Mouse (Mus musculus) liver, embryonic 11.5 days (tissue): ENCODE results near the gene Tnfrsf8. TPM values are rescaled to one million over a fixed set of nuclear protein-coding genes. Genes with fewer than 3 reads are reported as not detected.
"Not testable (repeated sequence)": the region's sequence is repeated elsewhere in the genome, so short reads cannot be mapped to it uniquely, and the experiment has no call there.

Experiments
- ATAC-seq: fragments of 200-750 bp; cut with Nextera tagmentation; replicated peaks from 2 replicates; pipeline ENCODE4 v1.8.0; 2017; ENCODE audit warnings: moderate number of reproducible peaks, mild to moderate bottlenecking, moderate TSS enrichment, moderate library complexity; ENCODE audit not compliant: low FRiP score
- DNase-seq: peaks from one replicate; pipeline ENCODE4 v3.0.0-alpha.2; 2017; ENCODE audit warnings: low spot score
- H3K27ac ChIP-seq: fragments of 300-500 bp; sonication (generic); 2 replicates; pipeline ENCODE4 v1.5.1; 2014; ENCODE audit warnings: mild to moderate bottlenecking, low read depth, low read length, control low read depth
- H3K27me3 ChIP-seq: fragments of 300-500 bp; sonication (generic); replicated peaks from 2 replicates; pipeline ENCODE4 v1.6.1; 2014; ENCODE audit warnings: low read length, mixed read lengths; ENCODE audit not compliant: control insufficient read depth, insufficient read depth
- H3K36me3 ChIP-seq: fragments of 300-500 bp; sonication (generic); 2 replicates; pipeline ENCODE4 v1.6.1; 2014; ENCODE audit warnings: mild to moderate bottlenecking, low read length, moderate library complexity, mixed read lengths; ENCODE audit not compliant: control insufficient read depth, insufficient read depth
- H3K4me1 ChIP-seq: fragments of 300-500 bp; sonication (generic); replicated peaks from 2 replicates; pipeline ENCODE4 v1.6.1; 2014; ENCODE audit warnings: low read length, mixed read lengths; ENCODE audit not compliant: control insufficient read depth, insufficient read depth
- H3K4me2 ChIP-seq: fragments of 300-500 bp; sonication (generic); 2 replicates; pipeline ENCODE4 v1.6.1; 2014; ENCODE audit warnings: mild to moderate bottlenecking, control low read depth, moderate library complexity
- H3K4me3 ChIP-seq: fragments of 300-500 bp; sonication (generic); 2 replicates; pipeline ENCODE4 v1.5.1; 2014; ENCODE audit warnings: low read depth, low read length, control low read depth
- H3K9ac ChIP-seq: fragments of 300-500 bp; sonication (generic); 2 replicates; pipeline ENCODE4 v1.6.1; 2014; ENCODE audit warnings: low read depth, low read length, control low read depth
- H3K9me3 ChIP-seq: fragments of 300-500 bp; sonication (generic); 2 replicates; pipeline ENCODE4 v1.6.1; 2016; ENCODE audit warnings: low read length, inconsistent platforms, mixed read lengths; ENCODE audit not compliant: control insufficient read depth
- WGBS: fragments of 180-500 bp; shearing (Covaris S2); extraction: QIAGEN DNeasy Blood & Tissue Kit; methylation state at CpG from one replicate; pipeline ENCODE4 v1.1.7; 2014; 5-methylcytosine and 5-hydroxymethylcytosine counted together
- polyA plus RNA-seq: library from polyadenylated mRNA; unstranded; fragments of >200 nt; fragmentation: Nextera tagmentation; extraction: Ambion mirVana; gene quantifications from 2 replicates; pipeline ENCODE4 v1.2.1, GENCODE M21; 2014

Gene Tnfrsf8
- polyA plus RNA-seq, 1 experiment from 2014 or later: not detected

- ATAC-seq (no peak), DNase-seq (no peak)
- WGBS: 78% methylated on average over 5 of the region's 5 CpGs
- Histone ChIP-seq H3K9ac (no peak overlapping the region), H3K4me2 (no peak overlapping the region), H3K4me1 (no peaks in the 10 kb centered on the region), H3K36me3 (no peaks in the 10 kb centered on the region), H3K27me3 (peaks cover 21% of the 10 kb centered on the region), H3K9me3 (no peaks in the 10 kb centered on the region), H3K4me3 (no peak overlapping the region), H3K27ac (no peak overlapping the region)
Measured at GRCm38 (mm10) chr4:145316708-145317107, 1.7 kb upstream of the Tnfrsf8 start.

- no peak for ATAC-seq
- H3K4me3 ChIP-seq: no peak overlapping the region
- H3K9ac ChIP-seq: no peak overlapping the region
- no peak overlapping the region for H3K27ac ChIP-seq
- H3K4me2 ChIP-seq: no peak overlapping the region
- WGBS: 72% methylated on average over 4 of the region's 4 CpGs
- peaks cover 21% of the 10 kb centered on the region for H3K27me3 ChIP-seq
- no peaks in the 10 kb centered on the region for H3K4me1 ChIP-seq
- no peak for DNase-seq
- H3K36me3 ChIP-seq: no peaks in the 10 kb centered on the region
- H3K9me3 ChIP-seq: no peaks in the 10 kb centered on the region
Measured at GRCm38 (mm10) chr4:145313966-145314365, 998 bp downstream of the Tnfrsf8 start.

DNA sequence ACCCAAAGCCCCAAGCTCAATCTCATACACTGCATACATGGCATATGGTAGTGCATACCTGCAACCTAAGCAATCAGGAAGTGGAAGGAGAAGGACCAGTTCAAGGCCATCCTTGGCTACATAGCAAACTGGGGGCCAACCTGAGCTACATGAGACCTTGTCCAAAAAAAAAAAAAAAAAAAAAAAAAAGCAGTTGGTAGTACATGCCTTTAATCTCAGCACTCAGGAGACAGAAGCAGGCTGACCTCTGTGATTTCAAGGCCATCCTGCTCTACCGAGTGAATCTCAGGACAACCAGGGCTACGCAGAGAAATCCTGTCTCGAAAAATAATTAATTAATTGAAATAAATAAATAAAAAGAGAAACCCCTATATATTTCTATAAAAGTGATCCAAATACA, 1.7 kb downstream of the Tnfrsf8 start:
- H3K9me3 ChIP-seq: no peaks in the 10 kb centered on the region
- H3K27ac ChIP-seq: no peak overlapping the region
- no peak overlapping the region for H3K4me2 ChIP-seq
- DNase-seq (no peak), ATAC-seq (no peak)
- peaks cover 21% of the 10 kb centered on the region for H3K27me3 ChIP-seq
- no peak overlapping the region for H3K4me3 ChIP-seq
- no peaks in the 10 kb centered on the region for H3K36me3 ChIP-seq
- 83% methylated on average over 3 of the region's 3 CpGs for WGBS
- no peak overlapping the region for H3K9ac ChIP-seq
- no peaks in the 10 kb centered on the region for H3K4me1 ChIP-seq

GRCm38 (mm10) chr4:145312530-145312929, 2.4 kb downstream of the Tnfrsf8 start:
- H3K4me3 ChIP-seq: no peak overlapping the region
- H3K9me3 ChIP-seq: no peaks in the 10 kb centered on the region
- no peak overlapping the region for H3K4me2 ChIP-seq
- 70% methylated on average over 7 of the region's 7 CpGs for WGBS
- DNase-seq (no peak), ATAC-seq (no peak)
- peaks cover 21% of the 10 kb centered on the region for H3K27me3 ChIP-seq
- no peak overlapping the region for H3K27ac ChIP-seq
- no peaks in the 10 kb centered on the region for H3K4me1 ChIP-seq
- H3K9ac ChIP-seq: no peak overlapping the region
- H3K36me3 ChIP-seq: no peaks in the 10 kb centered on the region

DNA sequence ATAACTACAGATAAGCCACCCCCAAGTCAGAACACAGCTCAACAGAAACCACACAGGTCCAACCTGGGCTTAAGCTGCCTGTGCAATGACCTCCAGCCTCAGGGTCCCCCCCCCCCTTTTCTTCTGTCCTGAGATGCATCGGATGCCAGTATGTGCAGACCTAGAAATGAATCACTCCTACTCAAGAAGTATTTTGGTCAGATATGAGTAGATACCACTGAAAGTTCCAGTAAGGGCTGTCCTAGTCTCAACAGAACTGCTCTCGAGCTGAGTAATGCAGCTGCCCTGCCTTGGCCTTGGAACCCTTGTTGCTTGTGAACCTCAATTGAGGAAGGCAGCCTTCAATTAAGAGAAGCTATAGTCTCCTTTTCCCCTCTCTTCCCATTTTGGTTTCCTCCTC, 4.1 kb downstream of the Tnfrsf8 start:
- Histone ChIP-seq H3K4me2 (no peak overlapping the region), H3K27me3 (peaks cover 16% of the 10 kb centered on the region), H3K9ac (no peak overlapping the region), H3K9me3 (no peaks in the 10 kb centered on the region), H3K4me1 (no peaks in the 10 kb centered on the region), H3K4me3 (no peak overlapping the region), H3K27ac (no peak overlapping the region), H3K36me3 (no peaks in the 10 kb centered on the region)
- WGBS: 65% methylated on average over 2 of the region's 2 CpGs
- ATAC-seq: no peak
- DNase-seq: no peak

GRCm38 (mm10) chr4:145306422-145306821, 8.5 kb downstream of the Tnfrsf8 start:
- DNase-seq (no peak), ATAC-seq (no peak)
- Histone ChIP-seq H3K4me2 (no peak overlapping the region), H3K4me3 (no peak overlapping the region), H3K4me1 (no peaks in the 10 kb centered on the region), H3K36me3 (no peaks in the 10 kb centered on the region), H3K27ac (no peak overlapping the region), H3K27me3 (no peaks in the 10 kb centered on the region), H3K9me3 (no peaks in the 10 kb centered on the region), H3K9ac (no peak overlapping the region)
- 41% methylated on average over 4 of the region's 4 CpGs for WGBS

DNA sequence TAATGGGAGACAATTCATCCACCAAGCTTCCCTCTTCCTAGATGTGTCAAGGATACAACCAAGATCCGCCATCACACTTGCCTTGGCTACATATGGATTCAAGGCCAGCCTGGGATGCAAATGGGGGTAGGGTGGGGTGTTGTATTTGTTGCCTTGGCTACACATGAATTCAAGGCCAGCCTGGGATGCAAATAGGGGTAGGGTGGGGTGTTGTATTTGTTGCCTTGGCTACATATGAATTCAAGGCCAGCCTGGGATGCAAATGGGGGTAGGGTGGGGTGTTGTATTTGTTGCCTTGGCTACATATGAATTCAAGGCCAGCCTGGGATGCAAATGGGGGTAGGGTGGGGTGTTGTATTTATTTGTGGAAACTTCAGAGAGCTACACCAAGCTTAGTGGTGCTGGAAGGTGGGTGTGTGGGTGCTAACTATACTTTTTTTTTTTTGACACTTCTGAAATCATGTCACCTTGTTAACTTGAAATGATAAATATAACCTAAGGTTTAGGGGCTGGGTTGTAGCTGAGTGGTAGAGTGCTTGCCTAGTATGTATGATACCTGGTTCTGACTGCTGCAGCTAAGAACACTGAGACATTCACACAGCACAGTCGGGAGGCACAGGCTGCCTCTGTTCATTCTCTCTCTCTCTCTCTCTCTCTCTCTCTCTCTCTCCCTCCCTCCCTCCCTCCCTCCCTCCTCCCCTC, 9.2 kb downstream of the Tnfrsf8 start:
- ATAC-seq, H3K36me3 ChIP-seq, H3K4me1 ChIP-seq, H3K4me3 ChIP-seq, H3K9me3 ChIP-seq, H3K9ac ChIP-seq, H3K27me3 ChIP-seq, H3K27ac ChIP-seq, DNase-seq, H3K4me2 ChIP-seq: not testable (repeated sequence)
- WGBS: 48% methylated on average over 2 of the region's 2 CpGs

- Histone ChIP-seq H3K9me3 (no peaks in the 10 kb centered on the region), H3K36me3 (no peaks in the 10 kb centered on the region), H3K4me3 (no peak overlapping the region), H3K9ac (no peak overlapping the region), H3K4me2 (no peak overlapping the region), H3K27me3 (no peaks in the 10 kb centered on the region), H3K4me1 (no peaks in the 10 kb centered on the region), H3K27ac (no peak overlapping the region)
- DNase-seq (no peak), ATAC-seq (no peak)
- WGBS: 86% methylated on average over 4 of the region's 4 CpGs
Measured at GRCm38 (mm10) chr4:145304109-145304508, 10.9 kb downstream of the Tnfrsf8 start.

GRCm38 (mm10) chr4:145302106-145302505, 12.9 kb downstream of the Tnfrsf8 start:
- Histone ChIP-seq H3K4me1 (no peaks in the 10 kb centered on the region), H3K4me3 (no peak overlapping the region), H3K27me3 (no peaks in the 10 kb centered on the region), H3K36me3 (no peaks in the 10 kb centered on the region), H3K4me2 (no peak overlapping the region), H3K9me3 (no peaks in the 10 kb centered on the region), H3K9ac (no peak overlapping the region), H3K27ac (no peak overlapping the region)
- ATAC-seq (no peak), DNase-seq (no peak)
- 75% methylated on average over 3 of the region's 3 CpGs for WGBS
